Mouse (Mus musculus) layer of hippocampus, postnatal 10 days (tissue): ENCODE results near the gene Hoxa1. TPM values are rescaled to one million over a fixed set of nuclear protein-coding genes. Genes with fewer than 3 reads are reported as not detected.

Source experiments
- DNase-seq, 2 experiments: peaks; one replicate each; pipeline ENCODE4 v3.0.0; 2021; ENCODE audit warnings: low spot score in 2 of 2
- total RNA-seq, 2 experiments: library from RNA; stranded (reverse); gene quantifications; 2 replicates each; pipeline ENCODE4 v1.2.3; 2021

Gene Hoxa1
- total RNA-seq, 2 experiments from 2014 or later = not detected

DNA sequence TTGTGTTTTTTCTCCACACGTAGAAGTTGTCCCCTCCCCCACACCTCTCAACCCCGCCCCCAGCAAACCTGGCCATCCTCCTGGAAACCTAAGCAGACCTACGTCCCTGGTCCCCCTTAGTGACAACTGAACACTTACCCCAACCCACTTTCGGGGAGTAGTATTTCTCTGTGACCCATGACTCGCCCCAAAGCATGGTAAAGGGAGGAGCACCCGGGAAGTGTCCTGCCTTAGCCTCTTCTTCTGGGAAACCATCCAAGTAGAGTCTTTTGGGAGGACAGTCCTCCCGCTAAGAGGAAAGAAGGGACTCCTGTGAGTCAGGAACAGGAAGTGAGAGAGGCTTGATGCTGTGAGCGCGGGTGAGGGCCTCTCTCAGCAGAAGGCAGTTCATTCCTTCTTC lies 1.9 kb upstream of the Hoxa1 start:
- DNase-seq = no peak

DNA sequence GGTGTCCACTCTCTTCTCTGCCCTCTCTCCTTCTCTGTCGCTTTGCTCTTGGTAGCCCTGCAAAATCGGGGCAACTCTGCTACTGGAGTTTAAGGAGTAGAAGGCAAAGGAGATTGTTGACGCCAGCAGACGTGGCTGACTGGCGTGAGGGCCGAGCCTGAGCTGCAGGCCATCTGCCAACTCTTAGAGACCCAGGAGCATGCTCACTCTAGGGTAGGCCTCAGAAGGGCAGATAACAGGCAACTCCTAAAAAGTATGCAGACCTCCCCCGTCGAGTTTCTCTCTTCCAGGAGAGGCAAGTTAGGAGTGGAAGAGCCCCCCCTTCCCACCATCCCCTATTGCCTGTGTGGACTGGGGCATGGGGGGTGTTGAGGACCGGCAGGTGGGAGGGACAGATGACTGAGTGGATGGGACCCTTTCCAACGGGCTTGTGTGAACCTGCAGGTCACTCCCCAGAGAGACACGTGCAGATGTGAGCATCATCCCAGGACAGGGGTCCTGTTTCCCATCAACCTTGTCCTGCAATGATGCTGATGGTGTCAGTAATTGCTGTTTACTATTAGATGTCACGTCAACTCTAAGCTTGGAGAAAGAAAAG lies 1.1 kb upstream of the Hoxa1 start:
- no peak for DNase-seq

DNA sequence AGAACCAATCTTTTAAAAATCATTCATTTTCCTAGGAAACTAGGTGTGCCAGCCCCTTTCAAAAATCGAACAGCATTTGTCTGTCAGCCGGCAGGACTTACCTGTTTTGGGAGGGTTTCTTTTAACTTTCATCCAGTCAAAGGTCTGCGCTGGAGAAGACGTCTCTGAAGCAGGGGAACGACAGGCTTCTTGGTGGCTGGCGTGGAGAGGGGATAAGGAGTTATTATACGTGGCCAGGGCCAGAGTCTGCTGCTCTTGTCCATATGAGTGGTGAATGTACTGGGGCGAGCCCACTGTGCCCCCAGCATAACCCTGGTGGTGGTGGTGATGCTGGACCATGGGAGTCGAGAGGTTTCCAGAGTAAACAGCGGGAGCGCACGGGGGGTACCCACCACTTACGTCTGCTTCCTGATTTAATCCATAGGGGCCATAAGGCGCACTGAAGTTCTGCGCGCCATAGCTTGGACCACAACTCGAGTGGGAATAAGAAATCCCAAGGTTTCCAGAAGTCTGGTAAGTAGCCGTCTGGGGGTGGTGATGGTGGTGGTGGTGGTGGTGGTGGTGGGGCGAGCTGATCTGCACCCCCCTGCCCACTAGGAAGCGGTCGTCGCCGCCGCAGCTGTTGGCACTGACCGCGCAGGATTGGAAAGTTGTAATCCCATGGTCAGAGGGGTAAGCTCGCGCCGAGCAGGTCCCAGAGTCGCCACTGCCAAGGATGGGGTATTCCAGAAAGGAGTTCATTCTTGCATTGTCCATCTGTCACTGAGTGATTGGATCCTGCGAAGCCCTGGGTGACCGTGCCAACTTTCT lies 446 bp downstream of the Hoxa1 start:
- no peak for DNase-seq

DNA sequence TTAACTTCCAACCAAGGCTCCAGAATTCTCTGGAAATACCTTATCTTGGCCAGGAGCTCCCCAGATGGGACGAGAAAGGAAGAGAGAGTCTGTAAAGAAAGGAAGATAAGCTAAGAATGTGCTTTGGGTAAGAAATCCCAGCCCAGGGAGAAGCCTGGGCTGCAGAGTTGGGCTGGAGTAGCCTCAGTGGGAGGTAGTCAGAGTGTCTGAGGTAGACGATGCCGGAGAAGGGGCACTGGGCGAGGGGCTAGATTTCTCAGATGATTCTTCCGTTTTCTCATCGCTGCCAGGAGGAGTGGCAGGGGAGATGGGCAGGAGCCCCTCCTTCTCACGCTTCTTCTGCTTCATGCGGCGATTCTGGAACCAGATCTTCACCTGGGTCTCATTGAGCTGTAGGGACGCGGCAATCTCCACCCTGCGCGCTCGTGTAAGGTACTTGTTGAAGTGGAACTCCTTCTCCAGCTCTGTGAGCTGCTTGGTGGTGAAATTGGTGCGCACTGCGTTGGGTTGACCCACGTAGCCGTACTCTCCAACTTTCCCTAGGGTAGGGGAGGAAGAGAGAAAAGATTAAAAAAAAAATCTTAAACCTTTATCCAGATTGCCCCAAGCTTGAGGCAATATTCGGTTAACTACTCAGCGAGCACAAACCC lies 1.4 kb downstream of the Hoxa1 start:
- DNase-seq = no peak

DNA sequence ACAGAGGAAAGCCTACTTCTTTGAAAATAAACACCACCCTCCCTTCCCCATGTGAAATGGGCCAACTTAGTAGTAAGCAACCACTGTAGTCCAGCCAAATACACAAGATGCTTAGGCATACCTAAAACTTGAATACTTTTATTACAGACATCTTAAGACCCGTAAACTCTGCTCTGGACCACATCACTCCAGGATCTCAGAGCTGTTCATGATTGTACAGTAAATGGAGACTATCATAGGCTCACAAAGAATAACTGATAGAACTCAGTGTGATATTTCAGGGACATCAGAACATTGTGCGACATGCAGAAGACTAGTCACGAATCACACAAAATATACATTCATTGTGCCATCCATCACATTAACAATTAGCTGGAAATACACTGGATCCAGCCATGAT lies 2.6 kb downstream of the Hoxa1 start:
- DNase-seq = no peak

DNA sequence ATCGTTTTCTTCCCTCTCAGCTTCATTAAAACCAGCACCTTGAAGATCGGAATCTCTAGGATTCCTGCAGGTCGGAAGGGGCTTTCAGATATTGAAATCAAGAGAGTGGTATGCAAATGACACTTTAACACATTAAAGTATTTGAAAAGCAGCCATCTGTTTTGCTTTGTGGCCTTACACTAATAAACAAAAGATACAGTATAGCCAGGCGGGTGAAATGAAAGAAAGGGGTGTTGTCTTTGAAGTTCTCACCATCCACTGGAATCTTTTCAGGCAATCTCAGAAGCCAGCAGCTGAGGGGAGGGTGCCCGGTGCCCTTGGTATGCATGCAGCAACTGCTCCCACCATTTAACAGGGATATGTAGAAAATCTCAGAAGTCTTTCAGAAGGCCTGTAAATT lies 4.1 kb downstream of the Hoxa1 start:
- no peak for DNase-seq

DNA sequence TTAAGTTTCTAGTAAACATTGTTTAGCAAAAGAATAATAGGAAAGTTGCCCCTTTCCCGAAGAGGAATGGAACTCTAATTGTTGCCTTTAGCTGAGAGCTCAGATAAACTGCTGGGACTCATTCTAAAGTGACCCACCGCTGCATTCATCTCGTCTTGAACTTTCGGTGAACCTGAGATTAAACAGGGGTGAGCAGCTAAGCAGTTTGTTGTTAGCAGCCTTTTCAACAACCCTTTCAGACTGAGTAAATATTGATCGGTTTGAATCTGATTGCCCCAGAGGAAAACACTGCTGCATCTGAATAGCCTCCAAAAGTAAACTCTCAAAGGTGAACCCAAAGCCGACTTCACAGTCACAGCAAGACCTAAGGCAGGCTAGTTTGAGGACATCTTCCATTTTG lies 4.8 kb downstream of the Hoxa1 start:
- DNase-seq = no peak

DNA sequence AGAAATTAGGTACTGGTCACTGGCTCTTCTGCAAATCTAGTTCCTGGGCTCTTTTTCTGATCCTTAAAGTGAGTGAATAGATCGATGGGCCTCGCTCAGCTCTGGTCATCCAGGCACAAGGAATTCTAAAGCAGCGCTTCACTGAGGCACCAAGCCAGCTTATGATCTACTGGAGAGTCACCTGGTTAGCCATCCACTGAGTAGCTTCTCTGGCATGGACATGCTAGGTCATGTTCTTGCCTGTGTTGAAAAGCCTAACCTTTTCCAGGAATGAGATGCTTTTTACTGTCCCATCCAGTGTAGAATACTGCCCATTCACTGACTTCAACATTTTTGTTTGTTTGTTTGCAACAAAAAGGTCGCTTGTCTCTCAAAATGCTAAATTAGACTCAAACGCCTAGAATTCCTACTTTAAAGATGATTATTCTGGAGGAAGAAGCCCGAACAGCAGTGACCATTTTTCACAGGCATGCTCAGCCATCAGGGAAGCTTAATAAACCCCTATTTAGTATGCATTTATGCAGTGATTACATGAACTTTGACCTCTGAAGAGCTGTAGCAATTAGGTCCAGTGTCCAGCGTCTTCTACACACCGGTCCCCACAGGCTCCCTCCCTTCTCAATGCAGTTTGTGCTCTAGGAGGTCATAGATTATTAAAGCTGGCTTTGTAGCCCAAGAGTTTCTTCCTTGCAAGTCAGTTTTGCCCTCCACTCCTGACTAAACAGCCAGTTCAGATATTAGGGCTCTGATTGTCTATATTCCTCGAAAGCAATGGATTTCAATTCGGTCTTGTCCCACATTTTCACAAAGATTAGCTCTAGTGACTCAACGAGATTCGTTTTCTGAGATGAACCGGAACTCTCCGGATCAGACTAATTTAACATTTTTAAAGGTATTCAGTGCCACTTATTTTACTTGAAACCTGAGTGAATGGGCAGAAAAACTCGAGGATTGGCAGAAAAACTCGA lies 5.6 kb downstream of the Hoxa1 start:
- DNase-seq = no peak

DNA sequence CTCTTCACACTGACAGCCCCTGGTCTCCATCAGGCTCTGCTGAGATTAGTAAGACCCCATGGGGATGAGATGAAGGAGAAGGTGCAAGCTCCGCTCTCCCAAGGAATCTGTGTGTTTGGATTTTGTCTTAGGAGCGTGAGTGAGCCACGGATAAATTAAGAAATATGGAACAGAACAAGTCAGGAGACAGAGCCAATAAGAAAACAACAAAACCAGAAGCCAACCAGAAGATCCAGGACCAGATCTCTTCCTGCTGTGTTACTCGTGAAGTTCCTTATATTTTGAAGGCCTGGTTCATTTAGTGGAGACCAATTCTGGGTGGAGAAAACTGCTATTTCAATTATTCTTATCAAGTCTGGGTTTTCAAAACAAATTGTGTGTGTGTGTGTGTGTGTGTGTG lies 6.5 kb downstream of the Hoxa1 start:
- DNase-seq = no peak

DNA sequence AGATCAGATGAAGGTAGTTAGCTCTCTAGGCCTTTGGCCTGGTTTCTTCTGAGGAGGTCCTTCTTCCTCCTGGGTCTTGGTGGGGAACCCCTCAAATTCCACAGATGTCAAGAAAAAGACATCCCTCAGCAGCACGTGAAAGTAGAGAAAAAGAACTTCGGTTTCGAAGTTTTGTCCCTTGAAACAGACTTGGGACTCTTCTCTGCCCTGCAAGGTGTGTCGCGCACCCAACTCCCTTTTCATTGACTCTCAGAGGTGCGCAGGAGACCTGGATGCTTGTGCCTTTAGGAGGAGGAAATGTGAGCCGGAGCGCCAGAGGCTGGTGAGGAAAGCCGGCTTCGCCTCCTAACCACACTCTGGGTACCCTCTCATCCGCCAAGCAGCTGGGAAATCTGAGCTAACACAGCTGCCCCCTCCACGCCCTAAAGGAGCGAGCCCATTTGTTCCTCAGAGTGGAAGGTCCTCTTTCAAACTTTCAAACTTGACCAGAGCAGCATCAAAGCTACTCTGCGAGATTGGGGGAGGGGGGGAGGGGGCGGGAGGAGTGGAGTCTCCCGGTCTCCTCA lies 7.6 kb downstream of the Hoxa1 start:
- no peak for DNase-seq

DNA sequence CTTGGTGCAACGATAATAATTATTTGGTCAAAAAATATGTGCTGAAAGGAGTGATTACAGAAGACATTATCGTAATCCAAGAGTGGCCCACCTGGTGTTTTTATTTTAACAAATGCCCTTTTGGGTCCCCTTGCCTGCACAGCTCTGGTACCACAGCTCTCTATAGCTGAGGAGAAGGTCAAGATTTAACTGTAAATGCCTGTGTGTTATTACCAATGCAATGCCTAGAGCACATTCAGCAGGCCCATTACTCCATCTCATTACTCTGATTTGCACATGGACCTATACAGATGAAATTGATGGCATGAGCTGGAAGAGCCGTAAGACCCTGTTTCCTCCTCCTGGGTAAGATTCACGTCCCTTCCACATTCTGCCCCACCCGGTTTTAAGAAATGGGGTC lies 19.0 kb downstream of the Hoxa1 start:
- no peak for DNase-seq

DNA sequence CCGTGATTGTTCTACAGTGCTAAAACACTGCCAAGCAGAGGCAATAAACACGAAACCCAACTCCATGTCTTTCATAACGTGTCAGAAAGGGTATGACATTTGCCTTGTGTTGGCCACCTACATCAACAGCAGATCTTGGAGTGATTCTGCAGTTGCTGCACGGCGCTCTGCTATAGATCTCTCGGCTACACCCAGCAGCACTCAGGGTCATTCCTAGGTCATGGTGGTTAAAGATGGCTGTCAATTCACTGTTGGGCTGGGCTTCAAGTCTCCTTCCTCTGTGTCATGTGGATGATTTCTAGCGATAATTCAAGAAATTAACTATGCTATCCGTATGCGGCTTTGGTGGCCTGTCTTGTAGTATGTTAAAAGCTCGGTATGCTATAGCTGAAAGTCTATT lies 19.5 kb downstream of the Hoxa1 start:
- DNase-seq = no peak

DNA sequence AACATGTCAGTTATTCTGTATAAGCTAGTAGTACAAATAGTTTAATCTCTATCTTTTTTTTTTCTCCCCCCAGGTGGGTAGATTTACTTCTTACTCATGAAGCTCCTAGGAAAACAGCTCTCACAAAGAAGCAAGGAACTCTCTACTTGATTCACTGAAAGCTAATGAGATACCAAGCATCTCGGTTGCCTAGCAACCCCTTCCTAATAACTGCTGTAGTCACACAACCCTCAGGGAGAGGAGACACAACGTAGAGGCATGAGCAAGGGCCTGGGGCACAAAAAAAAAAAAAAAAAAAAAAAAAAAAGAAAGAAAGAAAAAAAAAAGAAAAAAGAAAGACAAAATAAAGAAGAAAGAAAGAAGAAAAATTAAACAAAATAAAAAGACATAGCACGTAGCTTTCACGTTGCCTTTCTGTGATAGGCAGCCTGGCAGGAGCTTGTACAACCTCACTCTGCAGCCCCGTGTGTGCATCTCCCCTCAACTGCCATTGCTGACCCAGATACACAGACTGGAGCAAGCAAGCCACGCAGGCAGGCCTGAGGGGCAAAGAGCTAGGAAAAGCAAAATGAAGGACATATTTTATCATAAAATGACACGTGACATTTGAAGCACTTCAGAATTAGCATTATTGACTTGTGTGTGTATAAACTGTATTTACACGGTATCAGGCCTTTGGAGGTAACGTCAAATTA lies 20.1 kb downstream of the Hoxa1 start:
- DNase-seq = no peak

DNA sequence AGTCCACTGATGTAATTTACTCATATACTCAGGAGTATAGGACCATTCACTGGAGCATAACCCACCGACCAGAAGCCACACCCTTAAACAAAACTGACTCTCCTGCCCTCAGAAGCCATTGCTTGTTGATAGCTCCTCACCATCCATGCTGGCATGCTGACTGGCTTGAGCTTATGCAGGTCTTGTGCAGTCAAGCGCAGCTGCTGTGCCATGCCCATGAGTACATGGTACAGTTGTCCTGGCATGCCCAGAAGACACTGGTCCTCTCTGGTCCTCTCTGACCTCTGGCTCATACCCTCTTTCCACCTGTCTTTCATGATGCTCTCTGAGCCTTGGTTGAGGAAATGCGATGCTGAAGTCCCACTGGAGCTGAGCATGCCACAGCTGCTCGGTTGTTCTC lies 34.4 kb downstream of the Hoxa1 start:
- DNase-seq = no peak

DNA sequence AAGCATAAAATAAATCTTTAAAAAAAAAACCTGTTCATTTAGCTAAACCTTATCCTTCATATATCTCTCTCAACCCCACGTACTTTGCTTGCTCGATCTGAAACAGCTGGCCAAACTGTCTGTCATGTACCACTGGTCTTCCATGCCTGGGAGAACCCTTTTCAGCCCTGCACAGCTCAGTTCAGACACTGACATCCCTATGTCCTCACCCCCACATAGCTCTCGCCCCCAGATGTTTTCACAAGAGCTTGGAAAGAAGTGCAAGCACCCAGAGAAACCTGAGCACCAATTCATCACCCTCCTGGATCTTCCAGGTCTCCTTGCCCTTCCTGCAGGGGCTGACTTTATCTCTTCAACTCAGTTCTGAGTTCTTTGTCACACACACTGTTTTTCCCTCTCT lies 36.9 kb downstream of the Hoxa1 start:
- DNase-seq = no peak

DNA sequence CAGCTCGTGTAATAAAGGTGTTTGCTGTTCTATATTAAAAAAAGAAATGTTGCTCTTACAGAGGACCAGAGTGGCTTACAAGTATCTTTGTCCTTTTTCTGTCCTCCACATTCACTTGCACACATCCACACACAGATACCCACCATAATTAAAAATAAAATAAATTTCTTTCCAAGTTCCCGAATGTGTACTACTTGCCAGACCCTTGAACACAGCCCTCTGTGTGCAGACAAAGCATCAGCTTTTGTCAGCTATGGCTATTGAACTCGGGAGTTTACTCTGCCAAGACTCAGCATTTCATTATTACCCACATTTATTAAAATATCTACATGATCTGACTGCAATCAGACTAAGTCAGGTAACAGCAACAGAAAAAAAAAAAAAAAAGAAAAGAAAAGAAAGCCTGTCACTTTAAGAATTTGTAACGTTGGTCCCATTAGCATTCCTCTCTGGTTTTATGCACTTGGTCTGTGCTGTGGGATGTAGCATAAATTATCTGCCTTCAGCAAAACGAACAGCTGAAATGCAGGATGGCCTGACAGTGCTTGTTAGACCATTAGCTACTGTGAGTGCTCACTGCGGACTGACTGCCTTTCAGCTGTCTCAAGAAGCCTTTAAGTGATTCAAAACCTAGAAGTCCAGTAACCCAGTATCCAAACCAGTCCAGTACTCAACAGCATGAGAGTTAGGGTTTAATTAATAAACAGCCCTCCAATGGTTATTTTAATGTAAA lies 39.0 kb downstream of the Hoxa1 start:
- DNase-seq = peak in 1 of 2 experiments; percentile 17

DNA sequence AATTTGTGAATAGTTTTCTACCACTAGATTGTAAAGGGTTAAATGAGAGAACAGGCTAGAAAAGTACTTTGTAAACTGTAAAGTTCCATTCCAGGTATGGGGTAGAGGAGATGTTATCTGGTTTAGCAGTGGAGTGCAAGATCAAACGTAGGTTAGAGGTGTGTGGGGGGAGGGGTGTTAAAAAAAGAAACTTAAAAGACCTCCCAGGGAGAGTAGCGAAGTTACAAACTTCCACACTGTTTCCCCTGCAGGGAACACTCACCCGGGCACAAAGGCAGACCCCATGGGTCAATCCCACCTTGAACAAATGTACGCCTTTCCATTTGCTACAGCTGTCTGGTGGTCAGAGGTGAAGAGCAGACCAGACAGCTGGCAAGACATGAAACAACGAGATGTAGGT lies 42.2 kb downstream of the Hoxa1 start:
- no peak for DNase-seq

DNA sequence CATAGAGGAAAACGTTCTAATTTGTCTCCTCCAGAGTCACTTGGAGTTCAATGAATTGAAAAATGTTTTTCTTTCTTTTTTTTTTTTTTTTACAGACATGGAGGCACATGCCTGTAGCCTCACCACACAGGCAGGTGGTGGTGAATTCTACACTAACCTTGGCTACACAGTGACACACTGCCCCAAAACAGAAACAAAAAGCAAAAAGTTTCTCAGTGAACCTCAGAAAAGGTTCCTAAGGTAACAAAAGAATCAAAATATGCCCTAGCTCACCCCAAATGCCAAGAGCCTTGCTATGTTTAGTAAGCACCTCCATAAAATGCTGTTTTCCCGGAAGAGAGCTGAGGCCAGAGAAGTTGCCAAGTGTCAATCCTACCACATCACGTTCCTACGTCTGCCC lies 46.3 kb downstream of the Hoxa1 start:
- DNase-seq = no peak

DNA sequence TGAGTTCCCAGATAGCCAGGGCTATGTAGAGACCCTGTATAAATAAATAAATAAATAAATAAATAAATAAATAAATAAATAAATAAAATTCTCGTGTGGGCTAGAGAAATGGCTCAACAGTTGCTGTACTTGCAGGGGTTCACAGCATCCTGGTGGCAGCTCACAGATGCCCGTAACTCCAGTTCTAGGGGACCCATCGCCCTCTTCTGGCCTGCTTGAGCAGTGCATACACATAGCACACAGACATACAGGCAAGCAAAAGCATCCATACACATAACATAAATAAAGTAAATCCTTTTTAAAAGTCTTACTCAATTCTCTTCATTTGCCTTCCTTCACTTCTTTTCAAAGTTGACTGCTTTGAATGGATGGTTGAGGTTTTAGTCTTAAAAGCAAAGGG lies 50.7 kb downstream of the Hoxa1 start:
- DNase-seq = no peak

DNA sequence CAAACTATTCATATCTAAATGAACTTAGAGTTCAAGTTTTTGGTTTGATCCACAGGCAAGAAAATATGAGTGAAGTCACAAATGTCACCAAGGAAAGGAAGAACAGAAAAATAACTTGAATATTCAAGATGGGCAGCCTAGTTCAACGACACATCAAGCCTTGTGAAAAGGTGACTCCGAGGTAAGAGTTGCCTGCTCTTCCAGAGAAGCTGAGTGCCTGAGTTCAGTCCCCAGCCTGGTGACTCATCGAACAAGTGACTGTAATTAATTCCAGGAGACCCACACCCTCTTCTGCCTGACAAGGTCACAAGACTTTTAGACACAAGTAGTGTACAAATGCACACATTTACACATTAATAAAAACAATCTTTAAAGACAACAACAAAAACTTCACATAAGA lies 51.4 kb downstream of the Hoxa1 start:
- DNase-seq = no peak
